Mouse (Mus musculus): ENCODE data around the gene A930002H24Rik. TPM values are rescaled to one million over a fixed set of nuclear protein-coding genes. Genes with fewer than 3 reads are reported as not detected.
"Not testable (repeated sequence)": the region's sequence is repeated elsewhere in the genome, so short reads cannot be mapped to it uniquely, and the experiment has no call there.

The A930002H24Rik gene
- polyA plus RNA-seq, 1 experiment, result not detected

- TF ChIP-seq POLR2A (IDR thresholded peaks at IDR 0.05; ENCODE audit: control insufficient read depth, extremely low read depth, insufficient read depth, low read length, poor library complexity) (no peak), CTCF (IDR thresholded peaks at IDR 0.05; ENCODE audit: borderline replicate concordance, control insufficient read depth, extremely low read depth, insufficient read depth, low read length, poor library complexity) (no peak)
- no peak overlapping the region for H3K4me3 ChIP-seq (ENCODE audit: control insufficient read depth, insufficient read depth, low read length)
- DNase-seq, result no peak
- H3K36me3 ChIP-seq (ENCODE audit: control insufficient read depth, insufficient read depth, low read length), result no peaks in the 10 kb centered on the region
- H3K27ac ChIP-seq (ENCODE audit: control insufficient read depth, insufficient read depth, low read length), result no peak overlapping the region
- no peaks in the 10 kb centered on the region for H3K4me1 ChIP-seq (replicated peaks; ENCODE audit: control insufficient read depth, insufficient read depth, low read length)
- 0 out of 2 replicates have a peak, but pooled peaks cover 4% of the 10 kb centered on the region for H3K27me3 ChIP-seq (ENCODE audit: control insufficient read depth, insufficient read depth, low read length)
- WGBS, result 24% methylated on average over 7 of the region's 7 CpGs
These were observed 6.5 kb downstream of the A930002H24Rik start for GRCm38 (mm10) chr17:63857023-63857544.

- TF ChIP-seq POLR2A (IDR thresholded peaks at IDR 0.05; ENCODE audit: control insufficient read depth, extremely low read depth, insufficient read depth, low read length, poor library complexity) (no peak), CTCF (IDR thresholded peaks at IDR 0.05; ENCODE audit: borderline replicate concordance, control insufficient read depth, extremely low read depth, insufficient read depth, low read length, poor library complexity) (no peak)
- no peaks in the 10 kb centered on the region for H3K36me3 ChIP-seq (ENCODE audit: control insufficient read depth, insufficient read depth, low read length)
- H3K27me3 ChIP-seq (ENCODE audit: control insufficient read depth, insufficient read depth, low read length), result peaks cover 5% of the 10 kb centered on the region; the same call in 1 of the 2 replicates
- DNase-seq, result no peak
- peaks cover 5% of the 10 kb centered on the region for H3K4me1 ChIP-seq (replicated peaks; ENCODE audit: control insufficient read depth, insufficient read depth, low read length)
- H3K4me3 ChIP-seq (ENCODE audit: control insufficient read depth, insufficient read depth, low read length), result no peak overlapping the region
- H3K27ac ChIP-seq (ENCODE audit: control insufficient read depth, insufficient read depth, low read length), result no peak overlapping the region
- 3% methylated on average over 9 of the region's 9 CpGs for WGBS
These were observed 13.6 kb downstream of the A930002H24Rik start for GRCm38 (mm10) chr17:63850016-63850415.

GRCm38 (mm10) chr17:63849566-63849965 lies 14.0 kb downstream of the A930002H24Rik start:
- 2% methylated on average over 22 of the region's 22 CpGs for WGBS
- DNase-seq, result peak; percentile 7
- Histone ChIP-seq H3K36me3 (ENCODE audit: control insufficient read depth, insufficient read depth, low read length) (no peaks in the 10 kb centered on the region), H3K27ac (ENCODE audit: control insufficient read depth, insufficient read depth, low read length) (no peak overlapping the region), H3K27me3 (ENCODE audit: control insufficient read depth, insufficient read depth, low read length) (peaks cover 5% of the 10 kb centered on the region; the same call in 1 of the 2 replicates), H3K4me1 (replicated peaks; ENCODE audit: control insufficient read depth, insufficient read depth, low read length) (peaks cover 5% of the 10 kb centered on the region), H3K4me3 (ENCODE audit: control insufficient read depth, insufficient read depth, low read length) (peak overlapping the region; percentile 36)
- TF ChIP-seq CTCF (IDR thresholded peaks at IDR 0.05; ENCODE audit: borderline replicate concordance, control insufficient read depth, extremely low read depth, insufficient read depth, low read length, poor library complexity) (no peak), POLR2A (IDR thresholded peaks at IDR 0.05; ENCODE audit: control insufficient read depth, extremely low read depth, insufficient read depth, low read length, poor library complexity) (no peak)

GRCm38 (mm10) chr17:63849151-63849550 lies 14.4 kb downstream of the A930002H24Rik start:
- no peak for DNase-seq
- Histone ChIP-seq H3K27me3 (ENCODE audit: control insufficient read depth, insufficient read depth, low read length) (peaks cover 5% of the 10 kb centered on the region; the same call in 1 of the 2 replicates), H3K27ac (ENCODE audit: control insufficient read depth, insufficient read depth, low read length) (no peak overlapping the region), H3K4me1 (replicated peaks; ENCODE audit: control insufficient read depth, insufficient read depth, low read length) (peaks cover 5% of the 10 kb centered on the region), H3K36me3 (ENCODE audit: control insufficient read depth, insufficient read depth, low read length) (no peaks in the 10 kb centered on the region), H3K4me3 (ENCODE audit: control insufficient read depth, insufficient read depth, low read length) (peak overlapping the region; percentile 36)
- no peak for TF ChIP-seq CTCF (IDR thresholded peaks at IDR 0.05; ENCODE audit: borderline replicate concordance, control insufficient read depth, extremely low read depth, insufficient read depth, low read length, poor library complexity)
- TF ChIP-seq POLR2A (IDR thresholded peaks at IDR 0.05; ENCODE audit: control insufficient read depth, extremely low read depth, insufficient read depth, low read length, poor library complexity), result no peak
- 9% methylated on average over 6 of the region's 6 CpGs for WGBS

- not testable (repeated sequence) for DNase-seq; H3K27ac ChIP-seq (ENCODE audit: control insufficient read depth, insufficient read depth, low read length); H3K4me1 ChIP-seq (replicated peaks; ENCODE audit: control insufficient read depth, insufficient read depth, low read length); H3K4me3 ChIP-seq (ENCODE audit: control insufficient read depth, insufficient read depth, low read length); H3K27me3 ChIP-seq (ENCODE audit: control insufficient read depth, insufficient read depth, low read length); H3K36me3 ChIP-seq (ENCODE audit: control insufficient read depth, insufficient read depth, low read length)
- 99% methylated on average over 3 of the region's 3 CpGs for WGBS
These were observed 17.8 kb downstream of the A930002H24Rik start for GRCm38 (mm10) chr17:63845766-63846165.

- Histone ChIP-seq H3K4me3 (ENCODE audit: control insufficient read depth, insufficient read depth, low read length) (no peak overlapping the region), H3K36me3 (ENCODE audit: control insufficient read depth, insufficient read depth, low read length) (no peaks in the 10 kb centered on the region), H3K4me1 (replicated peaks; ENCODE audit: control insufficient read depth, insufficient read depth, low read length) (peaks cover 5% of the 10 kb centered on the region), H3K27ac (ENCODE audit: control insufficient read depth, insufficient read depth, low read length) (no peak overlapping the region), H3K27me3 (ENCODE audit: control insufficient read depth, insufficient read depth, low read length) (peaks cover 5% of the 10 kb centered on the region; the same call in 1 of the 2 replicates)
- TF ChIP-seq POLR2A (IDR thresholded peaks at IDR 0.05; ENCODE audit: control insufficient read depth, extremely low read depth, insufficient read depth, low read length, poor library complexity) (no peak), CTCF (IDR thresholded peaks at IDR 0.05; ENCODE audit: borderline replicate concordance, control insufficient read depth, extremely low read depth, insufficient read depth, low read length, poor library complexity) (no peak)
- DNase-seq, result no peak
- WGBS, result 89% methylated on average over 5 of the region's 5 CpGs
These were observed 18.7 kb downstream of the A930002H24Rik start for GRCm38 (mm10) chr17:63844936-63845335.

GRCm38 (mm10) chr17:63842226-63842625 lies 21.4 kb downstream of the A930002H24Rik start:
- DNase-seq, result no peak
- H3K36me3 ChIP-seq (ENCODE audit: control insufficient read depth, insufficient read depth, low read length), result no peaks in the 10 kb centered on the region
- no peaks in the 10 kb centered on the region for H3K4me1 ChIP-seq (replicated peaks; ENCODE audit: control insufficient read depth, insufficient read depth, low read length)
- TF ChIP-seq CTCF (IDR thresholded peaks at IDR 0.05; ENCODE audit: borderline replicate concordance, control insufficient read depth, extremely low read depth, insufficient read depth, low read length, poor library complexity), result no peak
- TF ChIP-seq POLR2A (IDR thresholded peaks at IDR 0.05; ENCODE audit: control insufficient read depth, extremely low read depth, insufficient read depth, low read length, poor library complexity), result no peak
- H3K27ac ChIP-seq (ENCODE audit: control insufficient read depth, insufficient read depth, low read length), result no peak overlapping the region
- H3K4me3 ChIP-seq (ENCODE audit: control insufficient read depth, insufficient read depth, low read length), result no peak overlapping the region
- 89% methylated on average over 1 of the region's 1 CpGs for WGBS
- no peaks in the 10 kb centered on the region for H3K27me3 ChIP-seq (ENCODE audit: control insufficient read depth, insufficient read depth, low read length)

All from thymus, adult 2 months (tissue).